Mouse (Mus musculus): ENCODE data around the gene Nutf2-ps1.

DNA sequence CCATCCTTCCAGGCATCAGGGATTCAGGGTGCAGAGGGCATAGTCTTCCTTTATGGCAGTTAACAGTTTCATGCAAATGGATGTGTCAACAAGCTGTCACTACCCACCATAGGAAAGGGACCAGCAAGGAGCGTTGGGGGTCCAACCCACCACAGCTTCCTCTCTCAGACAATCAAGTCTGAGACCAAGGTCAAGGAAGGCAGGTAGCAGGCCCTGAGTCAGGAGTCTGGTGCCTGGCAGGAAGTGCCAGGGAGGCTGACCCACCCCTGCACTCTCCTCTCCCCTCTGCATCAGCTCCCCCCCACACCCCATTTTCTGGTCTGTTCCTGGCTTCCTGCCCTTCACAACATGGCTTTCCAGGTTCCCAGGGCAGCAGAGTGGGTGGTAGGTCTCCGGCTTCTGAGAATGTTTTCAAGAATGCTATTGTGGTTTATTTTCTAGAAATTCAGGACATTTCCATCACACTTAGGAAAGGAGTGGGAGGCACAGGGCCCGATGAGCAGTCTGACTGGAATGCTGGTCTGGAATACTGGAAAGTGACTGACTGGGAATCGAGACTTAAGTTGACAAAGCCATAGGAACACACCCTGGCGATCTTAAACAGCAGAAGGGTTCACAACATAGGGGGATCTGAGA lies 33.8 kb downstream of the Nutf2-ps1 start:
- TF ChIP-seq CTCF (IDR thresholded peaks at IDR 0.05; ENCODE audit: borderline replicate concordance, insufficient read depth, low read length) (no peak), POLR2A (IDR thresholded peaks at IDR 0.05; ENCODE audit: low read depth, low read length) (no peak)

All from embryonic fibroblast, embryonic 13.5 days (primary cell).